ENCODE assay signal across 19 mouse cellular contexts in genomic region chr7:4747156-4747899, GRCm38 (mm10). TPM values are rescaled to one million over a fixed set of nuclear protein-coding genes. Genes with fewer than 3 reads are reported as not detected.
DNase-seq lines count a peak whose midpoint lies in the region; ATAC-seq and TF ChIP-seq lines count a peak whose summit lies in the region.
"Had no signal": no experiment of that assay in that cellular context is flagged by ENCODE, and none has a peak within 500 bp of the region (broad histone marks: within the 10 kb centered on the region; RNA-seq: fewer than 3 reads in every experiment).

No protein-coding gene starts in this region.

- H3K4me2 ChIP-seq in liver, embryonic 15.5 days = peak overlapping the region; percentile 56
- H3K4me2 ChIP-seq: limb, embryonic 12.5 days; midbrain, embryonic 11.5 days had no signal

- peak; percentile 10 for DNase-seq in kidney, postnatal 10 days
- no peak for DNase-seq in kidney, postnatal 14 days
- DNase-seq in MEL (ENCODE audit: low read depth, low spot score) = peak; percentile 61
- no peak for DNase-seq in frontal cortex, adult 2 months (ENCODE audit: extremely low spot score in 1 of 2, low spot score in 1 of 2)
- no peak for DNase-seq in left cerebral cortex, postnatal 10 days (ENCODE audit: extremely low spot score in 1 of 2, low spot score in 2 of 2)
- DNase-seq: adrenal gland, postnatal 25 days; gastrocnemius, postnatal 36 days; kidney, adult 2 months; layer of hippocampus, postnatal 36 days; thymus, adult 2 months had no signal

- no peak for TF ChIP-seq CTCF in MEL (IDR thresholded peaks at IDR 0.05 in 2 of 3, conservative IDR thresholded peaks at IDR 0.05 in 1 of 3; ENCODE audit: control insufficient read depth in 1 of 3, insufficient read depth in 1 of 3, low read depth in 2 of 3, low read length in 3 of 3, poor library complexity in 1 of 3, severe bottlenecking in 1 of 3)

- TF ChIP-seq POLR2A in MEL (IDR thresholded peaks at IDR 0.05; ENCODE audit: control insufficient read depth in 1 of 2, insufficient read depth in 1 of 2, low read depth in 1 of 2, low read length in 2 of 2, poor library complexity in 1 of 2) = no peak

- H3K4me1 ChIP-seq in MEL (ENCODE audit: control insufficient read depth in 1 of 2, insufficient read depth in 2 of 2, low read length in 2 of 2) = peaks cover 0 to 13% of the 10 kb centered on the region in 2 experiments; a peak in 3 of 4 replicates
- peaks cover 98% of the 10 kb centered on the region for H3K4me1 ChIP-seq in liver, embryonic 15.5 days (replicated peaks)

- peak overlapping the region; percentile 40; the same call in 1 of the 2 replicates for H3K27ac ChIP-seq in MEL (ENCODE audit: control insufficient read depth, low read depth, low read length)
- H3K27ac ChIP-seq in liver, embryonic 15.5 days (replicated peaks) = peak overlapping the region; percentile 93
- H3K27ac ChIP-seq: hindbrain, postnatal 0 days; limb, embryonic 12.5 days had no signal

- no peak overlapping the region for H3K9ac ChIP-seq in MEL (ENCODE audit: control insufficient read depth, low read depth, low read length, poor library complexity, severe bottlenecking)
- peak overlapping the region; percentile 47 for H3K9ac ChIP-seq in liver, embryonic 15.5 days
- H3K9ac ChIP-seq: limb, embryonic 12.5 days had no signal

- H3K27me3 ChIP-seq in MEL (ENCODE audit: control insufficient read depth in 1 of 2, insufficient read depth in 2 of 2, low read length in 2 of 2) = no peaks in the 10 kb centered on the region
- no peaks in the 10 kb centered on the region for H3K27me3 ChIP-seq in liver, embryonic 15.5 days
- H3K27me3 ChIP-seq: limb, embryonic 12.5 days had no signal

- WGBS in liver, embryonic 15.5 days (ENCODE audit: insufficient replicate concordance) = 41% methylated on average over 9 of the region's 9 CpGs

- TF ChIP-seq RAD21 in MEL (IDR thresholded peaks at IDR 0.05; ENCODE audit: low read depth, low read length) = no peak

- intact Hi-C loops in left cerebral cortex, postnatal 10 days (cut with DNase I) = no loop called here

- ATAC-seq in common myeloid progenitor, adult 5-6 weeks (replicated peaks; ENCODE audit: low read depth, poor library complexity, severe bottlenecking) = peak; percentile 16; the same call in 1 of the 2 replicates
- peak; percentile 75 for ATAC-seq in liver, embryonic 15.5 days (ENCODE audit: insufficient read depth)
- ATAC-seq: CD4-positive, CD25-positive, alpha-beta regulatory T cell, adult 4 months; hindbrain, postnatal 0 days had no signal

- no peaks in the 10 kb centered on the region for H3K9me3 ChIP-seq in MEL (replicated peaks; ENCODE audit: insufficient read depth, low read length)
- no peaks in the 10 kb centered on the region for H3K9me3 ChIP-seq in liver, embryonic 15.5 days (replicated peaks)
- H3K9me3 ChIP-seq: limb, embryonic 12.5 days had no signal

- peak; percentile 60 to 72; a peak in 3 of 4 replicates for TF ChIP-seq EP300 in MEL (IDR thresholded peaks at IDR 0.05; ENCODE audit: low read depth in 1 of 2, low read length in 2 of 2)

- no peaks in the 10 kb centered on the region for H3K79me2 ChIP-seq in MEL (ENCODE audit: control insufficient read depth, insufficient read depth, low read length, poor library complexity)

- H3K36me3 ChIP-seq in MEL (ENCODE audit: control insufficient read depth in 1 of 2, insufficient read depth in 2 of 2, low read length in 2 of 2) = no peaks in the 10 kb centered on the region
- H3K36me3 ChIP-seq in liver, embryonic 15.5 days (replicated peaks) = peaks cover 50% of the 10 kb centered on the region

- H3K4me3 ChIP-seq in MEL (ENCODE audit: control insufficient read depth in 1 of 2, insufficient read depth in 1 of 2, low read depth in 2 of 2, low read length in 2 of 2) = no peak overlapping the region
- H3K4me3 ChIP-seq in liver, embryonic 15.5 days (replicated peaks) = peak overlapping the region; percentile 10; the same call in 1 of the 2 replicates
- H3K4me3 ChIP-seq: limb, embryonic 12.5 days had no signal

TF ChIP-seq in MEL, 35 proteins besides CTCF, POLR2A, EP300 and RAD21:
- TF ChIP-seq MYC (IDR thresholded peaks at IDR 0.05; ENCODE audit: low read depth, low read length) (no peak), TBP (IDR thresholded peaks at IDR 0.05; ENCODE audit: low read depth, low read length) (peak; percentile 89), TAL1 (IDR thresholded peaks at IDR 0.05; ENCODE audit: low read length) (peak; percentile 69), CHD1 (IDR thresholded peaks at IDR 0.05; ENCODE audit: low read depth, low read length) (no peak), RCOR1 (IDR thresholded peaks at IDR 0.05; ENCODE audit: low read depth, low read length) (0 out of 2 replicates have a peak, but pooled peaks have one; percentile 15), SIN3A (IDR thresholded peaks at IDR 0.05; ENCODE audit: low read length) (no peak), MYB (IDR thresholded peaks at IDR 0.05; ENCODE audit: low read depth, low read length) (peak; percentile 54), ZKSCAN1 (IDR thresholded peaks at IDR 0.05; ENCODE audit: low read depth, low read length) (no peak), TCF12 (IDR thresholded peaks at IDR 0.05; ENCODE audit: low read depth, low read length) (peak; percentile 49; the same call in 1 of the 2 replicates), BHLHE40 (IDR thresholded peaks at IDR 0.05; ENCODE audit: borderline replicate concordance, low read depth, low read length) (no peak), MXI1 (IDR thresholded peaks at IDR 0.05; ENCODE audit: low read depth, low read length) (no peak), GATA1 (IDR thresholded peaks at IDR 0.05; ENCODE audit: low read depth, low read length) (peak; percentile 51)
TF ChIP-seq in MEL: peak in this region for 6.

RNA-seq across cellular contexts. Expression of gene Cox6b2, which starts 5.6 kb away (rescaled TPM):
- total RNA-seq in MEL (2012; rRNA removed) = 4.6 and 8.7 TPM in 2 replicates
- polyA plus RNA-seq in MEL (2012; ENCODE audit: insufficient read depth in 1 of 2, insufficient read length in 2 of 2, low read depth in 1 of 2, low replicate concordance in 2 of 2, missing spikeins in 1 of 2) = 10 to 100 TPM in 1 of 2 experiments, not detected in 1; 36.3 TPM
- 63.5 and 74.7 TPM in 2 replicates for total RNA-seq in common myeloid progenitor, adult 5-6 weeks (2017)
- 66.0 and 79.3 TPM in 2 replicates for polyA plus RNA-seq in liver, embryonic 15.5 days (2015; fragmentation: Nextera tagmentation; extraction: Ambion mirVana)
- 16.1 and 19.8 TPM in 2 replicates for polyA plus RNA-seq in frontal cortex, adult 2 months (2012; rRNA removed)
- 1 to 10 TPM; 6.9 to 8.7 TPM for total RNA-seq in left cerebral cortex, postnatal 10 days (2021)

RNA-seq across cellular contexts. Expression of gene Kmt5c, which starts 7.4 kb away (rescaled TPM):
- 21.0 and 21.8 TPM in 2 replicates for total RNA-seq in MEL (2012; rRNA removed)
- polyA plus RNA-seq in MEL (2012; ENCODE audit: insufficient read depth in 1 of 2, insufficient read length in 2 of 2, low read depth in 1 of 2, low replicate concordance in 2 of 2, missing spikeins in 1 of 2) = 10 to 100 TPM in 1 of 2 experiments, not detected in 1; 60.2 TPM
- 33.0 and 37.9 TPM in 2 replicates for total RNA-seq in common myeloid progenitor, adult 5-6 weeks (2017)
- 50.1 and 56.1 TPM in 2 replicates for polyA plus RNA-seq in liver, embryonic 15.5 days (2015; fragmentation: Nextera tagmentation; extraction: Ambion mirVana)
- polyA plus RNA-seq in frontal cortex, adult 2 months (2012; rRNA removed) = 74.3 and 83.4 TPM in 2 replicates
- 10 to 100 TPM; 39.5 to 42.0 TPM for total RNA-seq in left cerebral cortex, postnatal 10 days (2021)

RNA-seq across cellular contexts. Expression of gene Tmem150b, which starts 22.3 kb away (rescaled TPM):
- 0.31 and 0.39 TPM in 2 replicates for total RNA-seq in MEL (2012; rRNA removed)
- 1 to 10 TPM in 1 of 2 experiments, not detected in 1; 1.4 TPM for polyA plus RNA-seq in MEL (2012; ENCODE audit: insufficient read depth in 1 of 2, insufficient read length in 2 of 2, low read depth in 1 of 2, low replicate concordance in 2 of 2, missing spikeins in 1 of 2)
- total RNA-seq in common myeloid progenitor, adult 5-6 weeks (2017) = 6.6 and 8.3 TPM in 2 replicates
- polyA plus RNA-seq in liver, embryonic 15.5 days (2015; fragmentation: Nextera tagmentation; extraction: Ambion mirVana) = 0.14 and 0.37 TPM in 2 replicates
- 0.13 and 0.14 TPM in 2 replicates for polyA plus RNA-seq in frontal cortex, adult 2 months (2012; rRNA removed)
- not detected for total RNA-seq in left cerebral cortex, postnatal 10 days (2021)
- total RNA-seq: gastrocnemius, postnatal 36 days; hindbrain, postnatal 0 days had no signal
- polyA plus RNA-seq: heart, postnatal 0 days; midbrain, embryonic 11.5 days had no signal

RNA-seq across cellular contexts. Expression of gene Fam71e2, which starts 23.8 kb away (rescaled TPM):
- not detected in 2 replicates for total RNA-seq in MEL (2012; rRNA removed)
- polyA plus RNA-seq in MEL (2012; ENCODE audit: insufficient read depth in 1 of 2, insufficient read length in 2 of 2, low read depth in 1 of 2, low replicate concordance in 2 of 2, missing spikeins in 1 of 2) = not detected
- not detected in 2 replicates for total RNA-seq in common myeloid progenitor, adult 5-6 weeks (2017)
- polyA plus RNA-seq in liver, embryonic 15.5 days (2015; fragmentation: Nextera tagmentation; extraction: Ambion mirVana) = not detected in 2 replicates
- polyA plus RNA-seq in frontal cortex, adult 2 months (2012; rRNA removed) = 0.02 TPM in 1 of 2 replicates, not detected in the other
- total RNA-seq in left cerebral cortex, postnatal 10 days (2021) = not detected
- total RNA-seq: adrenal gland, postnatal 25 days; gastrocnemius, postnatal 36 days; hindbrain, postnatal 0 days; layer of hippocampus, postnatal 36 days had no signal
- polyA plus RNA-seq: CD4-positive, CD25-positive, alpha-beta regulatory T cell, adult 4 months; heart, postnatal 0 days; hindbrain, postnatal 0 days; large intestine, adult 2 months; limb, embryonic 12.5 days; lung, embryonic 16.5 days; midbrain, embryonic 11.5 days had no signal

RNA-seq across cellular contexts. Expression of gene Il11, which starts 35.3 kb away (rescaled TPM):
- 0.12 TPM in 1 of 2 replicates, not detected in the other for total RNA-seq in MEL (2012; rRNA removed)
- polyA plus RNA-seq in MEL (2012; ENCODE audit: insufficient read depth in 1 of 2, insufficient read length in 2 of 2, low read depth in 1 of 2, low replicate concordance in 2 of 2, missing spikeins in 1 of 2) = under 1 TPM in 1 of 2 experiments, not detected in 1; 0.07 TPM
- total RNA-seq in common myeloid progenitor, adult 5-6 weeks (2017) = 0.59 TPM in 1 of 2 replicates, not detected in the other
- 0.06 TPM in 1 of 2 replicates, not detected in the other for polyA plus RNA-seq in liver, embryonic 15.5 days (2015; fragmentation: Nextera tagmentation; extraction: Ambion mirVana)
- polyA plus RNA-seq in frontal cortex, adult 2 months (2012; rRNA removed) = 0.25 and 0.38 TPM in 2 replicates
- total RNA-seq in left cerebral cortex, postnatal 10 days (2021) = 1 to 10 TPM in 1 of 2 experiments, under 1 TPM in 1; 0.73 to 1.1 TPM
- total RNA-seq: gastrocnemius, postnatal 36 days had no signal
- polyA plus RNA-seq: heart, postnatal 0 days; limb, embryonic 12.5 days had no signal

Comparison
In these comparisons a context has a peak if more than half of its experiments do, and no peak if none do; other contexts are left out.
1. DNase-seq: peak in kidney, postnatal 10 days (single experiment) and MEL (single experiment); none in kidney, postnatal 14 days (single experiment), frontal cortex, adult 2 months (0 of 2) and left cerebral cortex, postnatal 10 days (0 of 2).